Mouse (Mus musculus): Measurements from ENCODE around the gene Camk2g. TPM values are rescaled to one million over a fixed set of nuclear protein-coding genes. Genes with fewer than 3 reads are reported as not detected.

Gene Camk2g
- polyA plus RNA-seq, 1 experiment, result 57.2 TPM

GRCm38 (mm10) chr14:20836171-20836904, 42.5 kb upstream of the Camk2g start, which contains the start of gene Plau:
TSS of gene Plau (plus strand) at chr14:20836660.
- peak within 1 kb of the TSS; percentile 86 for H3K4me2 ChIP-seq (ENCODE audit: low read depth)
- no peak for TF ChIP-seq MAX (IDR thresholded peaks at IDR 0.05; ENCODE audit: low read depth)
- no peak for TF ChIP-seq E2F4 (IDR thresholded peaks at IDR 0.05; ENCODE audit: insufficient read depth)
- peak; percentile 100 for TF ChIP-seq POLR2AphosphoS2 (IDR thresholded peaks at IDR 0.05; ENCODE audit: insufficient read length, low read depth)
- TF ChIP-seq REST (IDR thresholded peaks at IDR 0.05; ENCODE audit: insufficient read depth, insufficient read length), result peak; percentile 43
- TF ChIP-seq USF1 (IDR thresholded peaks at IDR 0.05; ENCODE audit: low read depth), result no peak
- no peak for TF ChIP-seq TCF3 (IDR thresholded peaks at IDR 0.05; ENCODE audit: insufficient read length, low read depth)
- TF ChIP-seq MYOD1 (IDR thresholded peaks at IDR 0.05; ENCODE audit: control insufficient read depth in 1 of 3, insufficient read length in 2 of 3, low read depth in 2 of 3), result no peak
- TF ChIP-seq SRF (IDR thresholded peaks at IDR 0.05; ENCODE audit: control insufficient read depth, insufficient read length, low read depth), result no peak
- TF ChIP-seq MYOG (IDR thresholded peaks at IDR 0.05; ENCODE audit: control insufficient read depth in 1 of 3, insufficient read depth in 1 of 3, insufficient read length in 2 of 3, low read depth in 2 of 3), result peak in 1 of 3 experiments; percentile 5
- TF ChIP-seq TCF12 (IDR thresholded peaks at IDR 0.05; ENCODE audit: insufficient read depth, poor library complexity, severe bottlenecking), result no peak
- no peak for TF ChIP-seq CEBPB (IDR thresholded peaks at IDR 0.05; ENCODE audit: insufficient read depth, poor library complexity, severe bottlenecking)
- peak; percentile 100 for TF ChIP-seq POLR2A (IDR thresholded peaks at IDR 0.05; ENCODE audit: insufficient read length, low read depth)
- H3ac ChIP-seq (ENCODE audit: control insufficient read depth, insufficient read length), result peak within 1 kb of the TSS; percentile 11
- H3K27me3 ChIP-seq (ENCODE audit: control insufficient read depth, insufficient read depth, insufficient read length), result no peaks in the 10 kb centered on the region
- peaks cover 11% of the 10 kb centered on the region for H3K36me3 ChIP-seq (ENCODE audit: control insufficient read depth, insufficient read depth)
- H3K79me2 ChIP-seq (ENCODE audit: control insufficient read depth, insufficient read depth), result peaks cover 38% of the 10 kb centered on the region
- peak within 1 kb of the TSS; percentile 75 for H3K4me3 ChIP-seq

- Histone ChIP-seq H3K36me3 (ENCODE audit: control insufficient read depth, insufficient read depth) (no peaks in the 10 kb centered on the region), H3K4me3 (no peak overlapping the region), H3K4me2 (ENCODE audit: low read depth) (peak overlapping the region; percentile 61), H3K79me2 (ENCODE audit: control insufficient read depth, insufficient read depth) (peaks cover 27% of the 10 kb centered on the region), H3ac (ENCODE audit: control insufficient read depth, insufficient read length) (no peak overlapping the region), H3K27me3 (ENCODE audit: control insufficient read depth, insufficient read depth, insufficient read length) (no peaks in the 10 kb centered on the region)
- TF ChIP-seq REST (IDR thresholded peaks at IDR 0.05; ENCODE audit: insufficient read depth, insufficient read length) (no peak), CEBPB (IDR thresholded peaks at IDR 0.05; ENCODE audit: insufficient read depth, poor library complexity, severe bottlenecking) (no peak), TCF3 (IDR thresholded peaks at IDR 0.05; ENCODE audit: insufficient read length, low read depth) (no peak), POLR2AphosphoS2 (IDR thresholded peaks at IDR 0.05; ENCODE audit: insufficient read length, low read depth) (no peak), MYOG (IDR thresholded peaks at IDR 0.05; ENCODE audit: control insufficient read depth in 1 of 3, insufficient read depth in 1 of 3, insufficient read length in 2 of 3, low read depth in 2 of 3) (no peak), USF1 (IDR thresholded peaks at IDR 0.05; ENCODE audit: low read depth) (no peak)
Observed at GRCm38 (mm10) chr14:20834136-20834535, 40.2 kb upstream of the Camk2g start.

- TF ChIP-seq E2F4 (IDR thresholded peaks at IDR 0.05; ENCODE audit: insufficient read depth), result no peak
- TF ChIP-seq POLR2AphosphoS2 (IDR thresholded peaks at IDR 0.05; ENCODE audit: insufficient read length, low read depth), result no peak
- no peak for TF ChIP-seq POLR2A (IDR thresholded peaks at IDR 0.05; ENCODE audit: insufficient read length, low read depth)
- TF ChIP-seq TCF3 (IDR thresholded peaks at IDR 0.05; ENCODE audit: insufficient read length, low read depth), result no peak
- no peak for TF ChIP-seq MYOD1 (IDR thresholded peaks at IDR 0.05; ENCODE audit: control insufficient read depth in 1 of 3, insufficient read length in 2 of 3, low read depth in 2 of 3)
- no peak for TF ChIP-seq MAX (IDR thresholded peaks at IDR 0.05; ENCODE audit: low read depth)
- no peak for TF ChIP-seq MYOG (IDR thresholded peaks at IDR 0.05; ENCODE audit: control insufficient read depth in 1 of 3, insufficient read depth in 1 of 3, insufficient read length in 2 of 3, low read depth in 2 of 3)
- no peak for TF ChIP-seq TCF12 (IDR thresholded peaks at IDR 0.05; ENCODE audit: insufficient read depth, poor library complexity, severe bottlenecking)
- TF ChIP-seq CEBPB (IDR thresholded peaks at IDR 0.05; ENCODE audit: insufficient read depth, poor library complexity, severe bottlenecking), result no peak
- TF ChIP-seq SRF (IDR thresholded peaks at IDR 0.05; ENCODE audit: control insufficient read depth, insufficient read length, low read depth), result no peak
- no peak for TF ChIP-seq USF1 (IDR thresholded peaks at IDR 0.05; ENCODE audit: low read depth)
- no peak for TF ChIP-seq REST (IDR thresholded peaks at IDR 0.05; ENCODE audit: insufficient read depth, insufficient read length)
- H3K36me3 ChIP-seq (ENCODE audit: control insufficient read depth, insufficient read depth), result no peaks in the 10 kb centered on the region
- no peak overlapping the region for H3K4me3 ChIP-seq
- H3ac ChIP-seq (ENCODE audit: control insufficient read depth, insufficient read length), result no peak overlapping the region
- H3K79me2 ChIP-seq (ENCODE audit: control insufficient read depth, insufficient read depth), result peaks cover 21% of the 10 kb centered on the region
- H3K27me3 ChIP-seq (ENCODE audit: control insufficient read depth, insufficient read depth, insufficient read length), result no peaks in the 10 kb centered on the region
- H3K4me2 ChIP-seq (ENCODE audit: low read depth), result peak overlapping the region; percentile 61
Observed at GRCm38 (mm10) chr14:20833525-20833924, 39.6 kb upstream of the Camk2g start.

- TF ChIP-seq TCF3 (IDR thresholded peaks at IDR 0.05; ENCODE audit: insufficient read length, low read depth), result no peak
- TF ChIP-seq REST (IDR thresholded peaks at IDR 0.05; ENCODE audit: insufficient read depth, insufficient read length), result no peak
- TF ChIP-seq MYOG (IDR thresholded peaks at IDR 0.05; ENCODE audit: control insufficient read depth in 1 of 3, insufficient read depth in 1 of 3, insufficient read length in 2 of 3, low read depth in 2 of 3), result no peak
- no peak for TF ChIP-seq USF1 (IDR thresholded peaks at IDR 0.05; ENCODE audit: low read depth)
- no peak for TF ChIP-seq CEBPB (IDR thresholded peaks at IDR 0.05; ENCODE audit: insufficient read depth, poor library complexity, severe bottlenecking)
- TF ChIP-seq POLR2A (IDR thresholded peaks at IDR 0.05; ENCODE audit: insufficient read length, low read depth), result no peak
- no peak for TF ChIP-seq TCF12 (IDR thresholded peaks at IDR 0.05; ENCODE audit: insufficient read depth, poor library complexity, severe bottlenecking)
- Histone ChIP-seq H3K27me3 (ENCODE audit: control insufficient read depth, insufficient read depth, insufficient read length) (no peaks in the 10 kb centered on the region), H3K79me2 (ENCODE audit: control insufficient read depth, insufficient read depth) (peaks cover 5% of the 10 kb centered on the region), H3K36me3 (ENCODE audit: control insufficient read depth, insufficient read depth) (no peaks in the 10 kb centered on the region), H3ac (ENCODE audit: control insufficient read depth, insufficient read length) (no peak overlapping the region), H3K4me3 (no peak overlapping the region), H3K4me2 (ENCODE audit: low read depth) (peak overlapping the region; percentile 60)
Observed at GRCm38 (mm10) chr14:20831915-20832314, 38.0 kb upstream of the Camk2g start.

All from myocyte (in vitro differentiated cells).